Mouse (Mus musculus) ES-Bruce4 (cell line): ENCODE data around the gene Dusp2. TPM values are rescaled to one million over a fixed set of nuclear protein-coding genes. Genes with fewer than 3 reads are reported as not detected.
A peak's percentile ranks its signal among the peaks of the same experiment; 100 is the strongest.

Source experiments
- H3K27ac ChIP-seq: 2 replicates; pipeline ENCODE4 v1.5.1; 2012; ENCODE audit warnings: low read length, inconsistent platforms; ENCODE audit not compliant: insufficient read depth
- H3K27me3 ChIP-seq: 2 replicates; pipeline ENCODE4 v1.6.1; 2012; ENCODE audit warnings: mild to moderate bottlenecking, low read length, inconsistent platforms; ENCODE audit not compliant: control insufficient read depth, poor library complexity, insufficient read depth, severe bottlenecking
- H3K36me3 ChIP-seq: 2 replicates; pipeline ENCODE4 v1.6.1; 2012; ENCODE audit warnings: inconsistent platforms, mild to moderate bottlenecking, low read length, moderate library complexity; ENCODE audit not compliant: control insufficient read depth, poor library complexity, insufficient read depth, severe bottlenecking
- H3K4me1 ChIP-seq: one replicate; pipeline ENCODE4 v1.8.1; 2011; ENCODE audit warnings: low read length; ENCODE audit not compliant: control insufficient read depth, insufficient read depth
- H3K4me3 ChIP-seq: 2 replicates; pipeline ENCODE4 v1.5.1; 2011; ENCODE audit warnings: low read depth, mild to moderate bottlenecking, low read length
- H3K9ac ChIP-seq: 2 replicates; pipeline ENCODE4 v1.6.1; 2012; ENCODE audit warnings: low read depth, mild to moderate bottlenecking, inconsistent platforms; ENCODE audit not compliant: poor library complexity, severe bottlenecking
- H3K9me3 ChIP-seq: replicated peaks from 2 replicates; pipeline ENCODE4 v1.6.1; 2012; ENCODE audit warnings: mild to moderate bottlenecking, low read length, inconsistent platforms; ENCODE audit not compliant: control insufficient read depth, poor library complexity, insufficient read depth, severe bottlenecking
- CTCF ChIP-seq: IDR thresholded peaks from one replicate; pipeline ENCODE4 v1.8.1; 2011; ENCODE audit warnings: low read depth, low read length
- EP300 ChIP-seq: IDR thresholded peaks from 2 replicates; pipeline ENCODE4 v1.6.1; 2011; ENCODE audit warnings: low read depth, low read length; ENCODE audit not compliant: insufficient read depth
- POLR2A ChIP-seq: IDR thresholded peaks from one replicate; pipeline ENCODE4 v1.8.1; 2011; ENCODE audit warnings: low read length; ENCODE audit not compliant: insufficient read depth
- polyA plus RNA-seq: library from polyadenylated mRNA; stranded (reverse); fragments of >200 nt; gene quantifications from 2 replicates; pipeline ENCODE4 v1.2.4, GENCODE M21; 2011; ENCODE audit warnings: low read depth; ENCODE audit not compliant: missing spikeins, insufficient read depth, insufficient read length

The Dusp2 gene
- polyA plus RNA-seq, 1 experiment, result 0.61 TPM

DNA sequence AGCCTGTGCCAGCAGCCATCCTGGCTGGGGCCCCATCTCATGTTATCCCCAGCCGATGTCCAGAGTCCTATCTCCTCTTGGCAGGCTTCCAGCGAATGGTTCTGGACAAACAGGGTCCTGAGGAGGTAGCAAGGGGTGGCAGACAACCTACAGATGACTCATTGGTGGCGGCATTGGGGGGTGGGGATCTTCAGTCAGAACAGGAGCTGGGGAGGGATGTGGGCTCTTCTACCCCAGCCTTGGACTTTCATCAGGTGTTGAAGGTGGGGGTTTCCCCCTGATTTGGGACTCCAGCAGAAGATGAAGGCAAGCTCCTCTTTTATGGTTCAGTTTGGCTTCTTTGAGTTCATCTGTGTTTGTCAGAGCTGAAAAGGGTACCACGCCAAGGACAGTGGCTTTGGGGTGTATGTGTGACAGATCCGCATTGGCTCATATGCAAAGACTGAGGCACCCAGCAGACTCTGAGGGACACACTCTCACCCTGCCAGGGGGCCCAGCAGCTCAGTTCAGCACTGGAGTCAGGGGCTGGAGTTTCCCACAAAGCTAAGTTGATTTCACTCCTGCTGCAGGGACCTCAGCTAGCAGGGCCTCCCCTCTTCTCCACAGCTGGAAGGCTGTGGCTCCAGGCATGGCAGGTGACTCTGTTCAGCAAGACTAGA, 1.9 kb upstream of the Dusp2 start:
- Histone ChIP-seq H3K4me1 (no peaks in the 10 kb centered on the region), H3K4me3 (no peak overlapping the region), H3K9me3 (no peaks in the 10 kb centered on the region), H3K9ac (no peak overlapping the region), H3K36me3 (no peaks in the 10 kb centered on the region), H3K27ac (no peak overlapping the region), H3K27me3 (no peaks in the 10 kb centered on the region; the same call in 1 of the 2 replicates)
- TF ChIP-seq EP300, result no peak
- TF ChIP-seq CTCF, result no peak
- no peak for TF ChIP-seq POLR2A

DNA sequence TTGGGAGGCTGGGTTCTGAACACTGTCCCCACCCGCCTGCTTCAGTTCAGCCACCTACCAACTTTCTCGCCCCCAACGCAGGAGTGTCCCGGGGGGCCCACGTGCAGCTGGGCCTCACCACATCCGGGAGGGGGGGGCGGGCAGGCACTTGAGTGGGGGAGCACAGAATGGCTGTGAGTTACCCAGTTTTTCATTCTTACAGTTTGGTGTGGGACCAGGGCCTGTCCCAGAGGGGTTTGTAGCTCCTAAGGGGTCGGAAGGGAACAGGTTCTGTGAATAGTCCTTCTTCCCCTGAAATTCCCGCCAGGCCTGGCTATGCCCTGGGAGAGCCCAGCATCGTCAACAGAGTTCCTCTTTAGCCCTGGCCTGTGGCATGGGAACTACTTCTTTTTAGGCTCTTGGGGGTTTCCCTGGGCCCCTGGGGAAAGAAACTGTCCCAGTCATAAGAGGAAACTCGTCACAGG, 849 bp upstream of the Dusp2 start:
- TF ChIP-seq EP300 (no peak), POLR2A (no peak), CTCF (no peak)
- Histone ChIP-seq H3K27ac (no peak overlapping the region), H3K36me3 (no peaks in the 10 kb centered on the region), H3K4me3 (no peak overlapping the region), H3K27me3 (no peaks in the 10 kb centered on the region; the same call in 1 of the 2 replicates), H3K4me1 (no peaks in the 10 kb centered on the region), H3K9me3 (no peaks in the 10 kb centered on the region), H3K9ac (0 out of 2 replicates have a peak overlapping the region, but pooled peaks have one; percentile 75)

DNA sequence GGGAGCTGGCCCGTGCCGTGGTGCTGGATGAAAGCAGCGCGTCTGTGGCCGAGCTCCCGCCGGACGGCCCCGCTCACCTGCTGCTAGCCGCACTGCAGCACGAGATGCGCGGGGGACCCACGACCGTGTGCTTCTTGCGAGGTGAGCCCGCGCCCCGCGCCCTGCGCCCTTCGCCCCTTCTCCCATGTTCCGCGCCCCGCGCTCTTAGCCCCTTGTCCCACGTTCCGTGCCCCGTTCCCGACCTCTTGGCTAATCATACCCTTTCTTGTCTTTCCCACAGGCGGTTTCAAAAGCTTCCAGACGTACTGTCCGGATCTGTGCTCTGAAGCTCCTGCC, 506 bp downstream of the Dusp2 start:
- no peaks in the 10 kb centered on the region for H3K36me3 ChIP-seq
- no peak overlapping the region for H3K27ac ChIP-seq
- TF ChIP-seq POLR2A (no peak), CTCF (no peak), EP300 (no peak)
- H3K4me3 ChIP-seq, result peak overlapping the region; percentile 42
- H3K9ac ChIP-seq, result peak overlapping the region; percentile 75
- H3K27me3 ChIP-seq, result no peaks in the 10 kb centered on the region; the same call in 1 of the 2 replicates
- no peaks in the 10 kb centered on the region for H3K9me3 ChIP-seq
- no peaks in the 10 kb centered on the region for H3K4me1 ChIP-seq

DNA sequence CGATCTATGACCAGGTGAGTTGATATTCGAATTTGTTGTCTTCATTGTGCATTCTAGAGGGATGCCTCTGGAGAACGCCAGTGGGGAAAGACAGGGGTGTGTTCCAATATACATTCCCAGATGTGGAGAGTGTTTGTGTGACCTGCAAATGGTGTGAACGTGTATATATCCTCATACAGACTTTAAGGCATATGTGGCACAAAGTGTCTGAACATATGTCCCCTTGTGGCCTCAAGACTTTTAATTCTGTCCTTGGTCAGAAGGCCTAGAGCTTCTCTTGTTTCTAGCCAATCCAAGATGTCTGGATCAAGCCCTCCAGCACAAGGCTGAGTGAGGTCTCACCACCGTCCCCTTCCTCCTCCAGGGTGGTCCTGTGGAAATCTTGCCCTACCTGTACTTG, 926 bp downstream of the Dusp2 start:
- no peaks in the 10 kb centered on the region for H3K36me3 ChIP-seq
- no peak overlapping the region for H3K27ac ChIP-seq
- H3K27me3 ChIP-seq, result no peaks in the 10 kb centered on the region; the same call in 1 of the 2 replicates
- H3K9me3 ChIP-seq, result no peaks in the 10 kb centered on the region
- no peak for TF ChIP-seq CTCF
- no peak for TF ChIP-seq EP300
- TF ChIP-seq POLR2A, result no peak
- peak overlapping the region; percentile 42 for H3K4me3 ChIP-seq
- no peaks in the 10 kb centered on the region for H3K4me1 ChIP-seq
- peak overlapping the region; percentile 75; the same call in 1 of the 2 replicates for H3K9ac ChIP-seq

DNA sequence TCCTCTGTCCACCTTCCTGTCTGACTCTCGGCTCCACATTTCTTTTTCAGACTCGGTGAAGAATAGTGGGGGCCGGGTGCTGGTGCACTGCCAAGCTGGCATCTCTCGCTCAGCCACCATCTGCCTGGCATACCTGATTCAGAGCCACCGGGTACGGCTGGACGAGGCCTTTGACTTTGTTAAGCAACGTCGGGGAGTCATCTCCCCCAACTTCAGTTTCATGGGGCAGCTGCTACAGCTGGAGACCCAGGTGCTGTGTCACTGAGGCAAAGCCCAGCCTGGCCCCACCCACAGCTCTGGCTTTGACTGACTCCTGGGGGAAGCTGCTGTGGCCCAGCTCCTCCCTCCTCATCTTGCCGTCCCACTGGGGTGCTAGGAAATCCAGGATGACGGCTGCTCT, 1.6 kb downstream of the Dusp2 start:
- Histone ChIP-seq H3K4me3 (no peak overlapping the region), H3K27me3 (no peaks in the 10 kb centered on the region; the same call in 1 of the 2 replicates)

DNA sequence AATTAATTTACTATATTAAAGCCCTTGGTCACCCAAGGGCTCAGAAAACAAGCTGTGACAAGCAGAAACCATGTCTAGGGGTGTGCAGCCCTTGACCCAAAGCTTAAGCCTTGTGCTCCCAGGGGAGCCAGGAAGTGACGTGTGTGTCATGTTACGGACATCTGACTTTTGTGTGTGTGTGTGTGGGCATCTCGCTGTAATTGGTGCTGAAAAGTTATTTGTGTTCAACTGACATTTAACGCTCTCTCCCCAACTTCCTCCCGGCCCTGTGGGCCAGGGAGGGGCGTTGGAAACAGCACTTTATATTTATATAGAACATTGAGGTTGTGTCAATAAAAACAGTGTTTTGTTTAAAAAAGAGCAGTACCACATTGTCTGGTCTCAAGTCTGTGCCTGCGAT, 2.1 kb downstream of the Dusp2 start:
- H3K4me1 ChIP-seq, result no peaks in the 10 kb centered on the region
- no peak overlapping the region for H3K27ac ChIP-seq
- H3K27me3 ChIP-seq, result no peaks in the 10 kb centered on the region; the same call in 1 of the 2 replicates
- H3K4me3 ChIP-seq, result no peak overlapping the region
- no peaks in the 10 kb centered on the region for H3K36me3 ChIP-seq
- TF ChIP-seq POLR2A (no peak), EP300 (no peak), CTCF (no peak)
- no peak overlapping the region for H3K9ac ChIP-seq
- H3K9me3 ChIP-seq, result no peaks in the 10 kb centered on the region

More for the DNA sequence above, 1.6 kb downstream of the Dusp2 start:
- H3K4me1 ChIP-seq, result no peaks in the 10 kb centered on the region
- H3K9me3 ChIP-seq, result no peaks in the 10 kb centered on the region
- no peak overlapping the region for H3K9ac ChIP-seq
- no peak overlapping the region for H3K27ac ChIP-seq
- H3K36me3 ChIP-seq, result no peaks in the 10 kb centered on the region
- TF ChIP-seq POLR2A (no peak), CTCF (no peak), EP300 (no peak)
